Mouse (Mus musculus) ovary, adult 18-20 months (tissue): ENCODE measurements around the gene Ypel2.

Experiments used
- DNase-seq: peaks from one replicate; pipeline ENCODE4 v3.0.0; 2022; ENCODE audit warnings: low spot score, mixed read lengths

Gene Ypel2

GRCm38 (mm10) chr11:86961510-86962303 lies 31.8 kb downstream of the Ypel2 start:
- DNase-seq = peak; percentile 87

- no peak for DNase-seq
Measured at GRCm38 (mm10) chr11:86960331-86960730, 33.2 kb downstream of the Ypel2 start.

GRCm38 (mm10) chr11:86958721-86959675 lies 34.5 kb downstream of the Ypel2 start:
- no peak for DNase-seq

GRCm38 (mm10) chr11:86958182-86958581 lies 35.3 kb downstream of the Ypel2 start:
- no peak for DNase-seq

- DNase-seq = no peak
Measured at GRCm38 (mm10) chr11:86956363-86956762, 37.1 kb downstream of the Ypel2 start.

- DNase-seq = peak; percentile 52
Measured at GRCm38 (mm10) chr11:86954616-86955270, 38.8 kb downstream of the Ypel2 start.

- no peak for DNase-seq
Measured at GRCm38 (mm10) chr11:86953096-86953495, 40.4 kb downstream of the Ypel2 start.

GRCm38 (mm10) chr11:86952659-86953058 lies 40.8 kb downstream of the Ypel2 start:
- DNase-seq = no peak

- DNase-seq = no peak
Measured at GRCm38 (mm10) chr11:86951672-86952071, 41.8 kb downstream of the Ypel2 start.

GRCm38 (mm10) chr11:86950491-86950890 lies 43.0 kb downstream of the Ypel2 start:
- no peak for DNase-seq

- peak; percentile 70 for DNase-seq
Measured at GRCm38 (mm10) chr11:86949951-86950441, 43.5 kb downstream of the Ypel2 start.

- no peak for DNase-seq
Measured at GRCm38 (mm10) chr11:86946644-86947195, 46.8 kb downstream of the Ypel2 start.

GRCm38 (mm10) chr11:86945933-86946332 lies 47.6 kb downstream of the Ypel2 start:
- no peak for DNase-seq

- no peak for DNase-seq
Measured at GRCm38 (mm10) chr11:86945058-86945457, 48.4 kb downstream of the Ypel2 start.

GRCm38 (mm10) chr11:86944539-86944938 lies 49.0 kb downstream of the Ypel2 start:
- DNase-seq = no peak

- no peak for DNase-seq
Measured at GRCm38 (mm10) chr11:86941904-86942303, 51.6 kb downstream of the Ypel2 start.

GRCm38 (mm10) chr11:86939503-86939902 lies 54.0 kb downstream of the Ypel2 start:
- DNase-seq = no peak

- DNase-seq = no peak
Measured at GRCm38 (mm10) chr11:86938551-86938950, 55.0 kb downstream of the Ypel2 start.

- DNase-seq = no peak
Measured at GRCm38 (mm10) chr11:86938108-86938507, 55.4 kb downstream of the Ypel2 start.

GRCm38 (mm10) chr11:86936938-86937337 lies 56.6 kb downstream of the Ypel2 start:
- DNase-seq = no peak

- no peak for DNase-seq
Measured at GRCm38 (mm10) chr11:86934895-86935294, 58.6 kb downstream of the Ypel2 start.

GRCm38 (mm10) chr11:86932201-86932600 lies 61.3 kb downstream of the Ypel2 start:
- no peak for DNase-seq
